Mouse (Mus musculus): ENCODE measurements around the gene Mkrn2. TPM values are rescaled to one million over a fixed set of nuclear protein-coding genes. Genes with fewer than 3 reads are reported as not detected.

Mkrn2 gene
- 11.6 and 12.3 TPM in 2 replicates for polyA plus RNA-seq (2012)

DNA sequence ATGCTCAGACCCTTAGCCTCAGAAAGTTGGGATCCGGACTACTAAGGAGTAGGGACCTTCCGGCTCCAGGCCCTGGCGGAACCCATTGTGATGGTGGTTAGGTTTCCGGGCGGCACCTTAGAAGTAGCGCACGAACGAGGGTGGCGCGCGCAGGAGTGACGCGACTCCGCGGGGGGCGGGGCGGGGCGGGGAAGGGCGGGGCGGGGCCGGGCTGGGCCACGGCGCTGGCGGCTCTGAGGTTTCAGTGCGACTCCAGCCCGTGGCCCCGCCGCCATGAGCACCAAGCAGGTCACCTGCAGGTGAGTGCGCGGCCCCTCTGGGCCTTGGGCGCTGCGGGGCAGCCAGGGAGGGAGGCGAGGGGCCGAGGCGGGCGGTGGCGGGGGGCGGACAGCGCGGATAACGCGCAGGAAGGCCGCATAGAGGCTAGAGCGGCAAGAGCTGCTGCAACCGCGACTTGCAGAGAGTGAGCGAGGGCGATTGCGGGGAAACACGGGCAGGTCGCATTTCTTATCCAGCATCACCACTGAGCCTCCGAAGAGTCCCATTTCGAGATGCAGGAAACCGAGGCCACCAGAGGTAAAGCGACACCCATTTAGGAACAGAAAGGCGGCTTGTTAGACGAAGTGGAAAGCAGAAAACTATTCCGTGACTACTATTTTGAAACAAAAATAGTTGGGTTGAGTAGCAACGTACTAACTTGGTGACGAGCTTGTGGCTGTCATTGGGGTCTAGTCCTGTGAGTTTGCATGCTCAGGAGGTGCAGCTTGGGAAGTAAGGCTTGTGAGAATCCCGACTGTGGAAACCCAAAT, at the start of gene Mkrn2:
TSS of gene Mkrn2 (plus strand) at position 188 of the 809 bp plus-strand sequence.

DNA sequence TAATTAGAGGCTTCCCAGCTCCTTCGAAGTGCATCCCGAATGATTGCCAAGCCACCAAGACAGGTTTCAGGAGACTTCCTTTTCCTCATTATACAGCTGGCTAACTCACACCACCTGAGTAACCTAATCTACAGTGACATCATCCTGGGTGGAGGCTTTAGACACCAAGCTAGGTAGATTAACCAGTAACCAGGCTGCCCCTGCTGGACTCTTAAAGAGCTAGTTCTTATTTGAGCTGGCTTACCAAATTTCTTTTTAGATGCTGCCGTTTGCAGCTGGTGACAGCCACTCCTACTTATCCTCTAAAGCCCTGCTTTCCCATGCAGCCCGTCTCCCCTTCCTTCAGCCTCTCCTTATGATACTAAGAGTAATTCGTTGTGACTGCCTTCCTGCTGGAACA, 9.2 kb upstream of the Mkrn2 start, which contains the start of gene Mkrn2os:
TSS of gene Mkrn2os (minus strand) at position 119 of the 400 bp plus-strand sequence.

Other genes with a start within 250 kb of the Mkrn2 start
- 0.10 and 0.12 TPM in 2 replicates for gene Pparg, start 241.0 kb upstream of the Mkrn2 start, polyA plus RNA-seq (2012)
- 6.3 and 6.9 TPM in 2 replicates for gene Tsen2, start 57.2 kb upstream of the Mkrn2 start, polyA plus RNA-seq (2012)
- not detected in 2 replicates for gene Mkrn2os, start 9.3 kb upstream of the Mkrn2 start, polyA plus RNA-seq (2012)
- 26.3 and 28.4 TPM in 2 replicates for gene Raf1, start 74.7 kb downstream of the Mkrn2 start, polyA plus RNA-seq (2012)
- 28.5 and 33.2 TPM in 2 replicates for gene Tmem40, start 160.5 kb downstream of the Mkrn2 start, polyA plus RNA-seq (2012)
- 4.6 and 5.8 TPM in 2 replicates for gene Cand2, start 172.6 kb downstream of the Mkrn2 start, polyA plus RNA-seq (2012)
- 440 and 460 TPM in 2 replicates for gene Rpl32, start 206.8 kb downstream of the Mkrn2 start, polyA plus RNA-seq (2012)
- gene Efcab12, start 236.5 kb downstream of the Mkrn2 start, polyA plus RNA-seq (2012) = 0.04 TPM in 1 of 2 replicates, not detected in the other